Mouse (Mus musculus): ENCODE data around the gene Rcc1l.
A peak's percentile ranks its signal among the peaks of the same experiment; 100 is the strongest.

Rcc1l gene

DNA sequence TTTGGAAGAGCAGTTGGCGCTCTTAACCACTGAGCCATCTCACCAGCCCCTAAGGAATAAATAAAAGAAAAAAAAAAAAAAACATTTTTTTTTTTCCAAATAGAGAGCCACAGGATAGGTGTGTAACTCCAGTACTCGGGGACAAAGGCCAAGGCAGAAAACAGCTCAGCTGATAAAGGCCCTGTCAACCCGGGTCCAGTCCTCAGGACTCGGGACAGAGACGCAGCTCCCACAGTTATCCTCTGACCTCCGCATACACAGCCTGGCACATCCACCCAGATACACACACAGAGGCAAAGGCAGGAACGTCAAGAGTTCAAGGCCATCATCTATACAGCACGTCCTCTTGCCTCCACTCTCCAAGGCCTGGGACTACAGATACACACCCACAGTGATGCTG is 6.4 kb downstream of the Rcc1l start:
- no peak for DNase-seq (ENCODE audit: low spot score)

DNA sequence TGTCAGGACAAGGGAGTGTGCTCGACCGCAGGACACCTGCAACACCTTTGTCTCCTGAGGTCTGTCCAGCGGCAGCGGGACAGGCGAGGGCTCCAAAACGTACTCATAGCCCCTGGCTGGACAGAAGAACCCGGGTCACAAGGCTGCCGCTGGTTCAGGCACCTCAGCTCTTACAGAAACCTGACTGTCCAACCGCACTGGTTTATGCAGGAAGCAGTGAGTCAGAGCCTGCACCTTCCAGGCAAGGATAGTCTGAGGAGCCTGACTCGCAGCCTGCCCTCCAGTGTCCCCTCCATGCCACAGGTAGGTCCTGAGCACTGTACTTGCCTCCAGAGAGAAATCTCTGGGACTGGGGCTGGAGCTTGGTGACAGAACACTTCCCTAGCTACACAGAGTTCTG is 7.3 kb downstream of the Rcc1l start:
- DNase-seq (ENCODE audit: low spot score) = no peak

DNA sequence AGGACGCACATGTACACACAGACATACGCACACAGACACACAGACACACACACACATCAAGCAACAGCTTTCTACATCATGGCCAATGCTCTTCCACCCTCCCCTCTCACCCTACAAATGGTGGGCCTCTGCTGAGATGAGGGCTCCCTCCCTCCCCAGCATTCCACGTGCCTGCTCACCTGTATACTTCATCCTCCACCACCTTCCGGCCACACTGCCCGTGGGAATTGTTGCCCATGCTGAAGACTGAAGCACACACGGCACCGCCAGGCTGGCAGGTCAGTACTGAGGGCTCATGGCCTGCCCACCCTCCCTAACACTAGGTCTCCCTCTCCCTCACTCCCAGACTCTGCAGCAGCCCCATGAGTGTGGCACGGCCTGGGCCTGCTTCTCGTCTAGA is 8.5 kb downstream of the Rcc1l start:
- DNase-seq (ENCODE audit: low spot score) = no peak

DNA sequence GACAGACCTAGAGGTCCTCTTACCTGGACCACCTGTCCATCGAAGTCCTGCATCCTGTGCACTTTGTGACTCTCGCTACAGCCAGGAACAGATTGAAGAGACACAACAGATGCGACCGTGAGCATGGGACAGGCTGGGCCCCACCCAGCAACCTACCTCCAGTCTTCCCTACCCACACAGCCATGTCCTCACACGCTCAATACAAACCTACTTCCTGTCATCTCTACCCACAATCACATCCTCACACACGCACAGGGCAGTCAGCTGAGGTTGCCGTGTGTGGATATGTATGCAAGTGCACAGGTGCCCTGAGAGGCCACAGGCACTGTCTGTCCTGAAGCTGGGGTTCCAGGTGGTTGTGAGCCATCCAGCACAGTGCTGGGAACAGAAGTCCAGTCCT is 9.9 kb downstream of the Rcc1l start:
- DNase-seq (ENCODE audit: low spot score) = peak; percentile 66

DNA sequence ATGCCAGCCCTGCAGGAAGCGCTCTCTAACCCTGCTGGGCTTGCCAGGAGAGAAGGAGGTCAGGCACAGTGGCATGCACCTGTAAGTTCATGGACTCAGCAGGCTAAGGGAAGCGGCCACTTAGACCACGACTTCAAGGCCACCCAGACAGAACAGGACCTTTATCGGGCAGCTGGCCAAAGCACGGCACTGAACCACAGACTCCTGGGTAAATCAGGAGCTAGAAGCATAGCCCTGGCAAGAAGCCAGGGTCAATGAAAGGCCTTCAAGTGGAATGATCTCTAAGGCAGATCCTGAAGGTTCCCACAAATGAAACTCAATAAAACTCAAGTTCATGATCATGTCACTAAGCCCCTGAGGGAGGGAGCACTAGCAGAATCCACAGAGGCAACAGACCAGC is 11.9 kb downstream of the Rcc1l start:
- no peak for DNase-seq (ENCODE audit: low spot score)

DNA sequence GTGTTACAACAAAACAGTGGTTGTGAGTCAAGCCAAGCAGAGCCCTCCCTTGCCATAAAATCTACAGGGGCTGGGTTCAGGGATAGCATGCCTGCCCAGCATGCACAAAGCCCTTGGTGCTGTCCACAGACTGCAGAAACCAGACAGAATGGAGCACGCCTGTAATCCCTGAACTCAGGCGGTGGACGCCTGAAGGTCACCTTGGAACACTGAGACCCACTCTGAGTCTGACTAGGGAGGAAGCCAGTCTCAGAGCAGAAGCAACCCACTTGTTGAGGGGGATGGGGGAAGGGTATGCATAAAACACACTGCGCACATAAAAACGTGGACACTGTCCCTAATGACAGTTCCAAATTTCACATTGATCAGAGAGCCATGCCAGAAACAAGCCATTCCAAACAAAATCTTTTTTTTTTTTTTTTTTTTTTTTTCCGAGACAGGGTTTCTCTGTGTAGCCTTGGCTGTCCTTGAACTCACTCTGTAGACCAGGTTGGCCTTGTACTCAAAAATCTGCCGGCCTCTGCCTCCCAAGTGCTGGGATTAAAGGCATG is 20.6 kb downstream of the Rcc1l start:
- no peak for DNase-seq (ENCODE audit: low spot score)

DNA sequence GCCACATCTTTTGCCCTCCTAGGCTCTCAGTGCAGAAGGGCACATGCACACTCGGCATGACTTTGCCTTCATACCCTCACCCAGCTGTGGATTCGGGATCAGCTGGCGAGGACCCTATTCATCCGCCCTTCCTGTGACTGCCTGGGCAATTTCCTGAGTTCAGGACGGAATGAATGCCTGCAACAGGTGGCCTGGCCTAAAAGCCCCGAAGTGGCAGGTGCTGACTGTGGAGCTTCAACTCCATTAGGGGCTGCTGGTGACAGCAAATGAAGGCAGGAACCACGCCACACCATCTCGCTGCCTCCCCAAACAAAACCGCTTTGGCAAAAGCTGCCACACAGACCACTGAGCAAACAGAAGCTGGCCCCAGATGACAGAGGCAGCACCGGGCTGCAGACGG is 24.7 kb downstream of the Rcc1l start:
- DNase-seq (ENCODE audit: low spot score) = no peak

DNA sequence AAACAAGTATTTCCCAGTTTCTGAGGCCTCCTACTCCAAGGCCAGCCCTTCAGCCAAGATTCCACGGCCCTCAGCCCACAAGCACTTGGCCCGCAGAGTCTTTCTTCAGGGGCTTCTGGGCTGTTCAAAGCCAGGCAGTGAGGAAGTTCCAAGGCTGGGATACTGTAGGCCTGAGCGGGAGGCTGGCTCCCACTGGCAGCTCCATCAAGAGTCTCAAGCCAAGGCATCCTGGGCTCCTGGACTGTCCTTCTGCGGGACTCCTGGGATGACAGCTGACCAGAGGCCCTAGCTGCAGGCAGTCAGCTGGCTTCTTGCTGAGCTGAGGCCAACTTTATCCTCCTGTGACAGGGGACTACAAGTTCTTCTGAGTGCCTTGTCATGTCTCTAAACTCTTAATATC is 28.4 kb downstream of the Rcc1l start:
- no peak for DNase-seq (ENCODE audit: low spot score)

DNA sequence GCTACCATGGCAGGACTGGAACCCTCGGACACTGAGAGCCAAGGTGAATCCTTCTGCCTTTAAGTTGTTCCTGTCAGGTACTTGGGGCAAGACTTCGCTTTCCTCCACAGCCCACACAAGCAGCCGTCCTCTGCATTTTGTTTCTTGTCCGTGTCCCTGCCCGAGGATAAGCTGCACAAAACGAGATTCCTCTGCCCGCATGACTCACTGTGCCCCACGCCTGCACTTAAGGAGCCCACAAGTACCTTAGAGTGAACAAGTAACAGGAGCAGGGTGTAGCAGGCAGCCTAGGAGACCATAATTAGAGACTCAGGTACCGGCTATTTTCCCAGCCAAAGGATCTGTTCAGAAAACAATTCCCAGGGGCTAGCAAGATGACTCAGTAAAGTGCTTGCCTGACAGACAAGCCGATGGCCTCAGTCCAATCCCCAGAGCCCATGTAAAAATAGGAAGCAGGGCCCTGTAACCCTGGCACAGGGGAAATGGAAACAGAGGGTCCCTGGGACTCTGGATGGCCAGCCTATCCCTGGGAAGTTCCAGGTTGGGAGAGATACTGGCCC is 29.3 kb downstream of the Rcc1l start:
- no peak for DNase-seq (ENCODE audit: low spot score)

DNA sequence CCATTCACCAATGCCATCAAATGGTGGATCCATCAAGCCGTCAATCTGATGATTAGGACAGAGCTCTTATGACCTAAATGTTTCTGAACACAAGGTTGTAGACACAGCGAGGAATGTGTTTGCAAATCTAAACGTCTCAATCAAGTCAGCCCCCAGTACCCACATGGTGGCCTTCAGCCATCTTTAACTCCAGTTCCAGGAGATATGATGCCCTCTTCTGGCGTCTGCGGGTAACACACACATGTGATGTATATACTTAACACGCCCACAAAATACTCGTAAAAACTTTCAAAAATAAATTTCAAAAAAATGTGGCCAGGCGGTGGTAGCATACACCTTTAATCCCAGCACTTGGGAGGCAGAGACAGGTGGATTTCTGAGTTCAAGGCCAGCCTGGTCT is 31.6 kb downstream of the Rcc1l start:
- no peak for DNase-seq (ENCODE audit: low spot score)

DNA sequence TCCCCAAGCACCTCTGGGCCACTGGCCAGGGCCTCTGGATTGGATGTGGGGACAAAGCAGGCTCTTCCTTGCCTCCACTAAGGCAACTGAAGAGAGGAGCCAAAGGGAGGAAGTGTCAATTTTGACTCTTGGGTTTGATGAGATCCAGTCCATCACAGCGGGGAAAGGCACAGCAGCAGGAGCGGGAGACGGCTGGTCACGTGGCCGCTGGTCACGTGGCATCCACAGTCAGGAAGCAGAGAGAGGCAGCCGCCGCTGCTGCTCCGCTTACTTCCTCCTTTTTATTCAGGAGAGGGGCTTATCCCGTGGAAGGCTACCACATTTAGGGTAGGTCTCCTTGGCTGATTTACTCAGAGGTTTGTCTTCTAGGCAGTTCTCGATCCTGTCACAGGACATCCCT is 34.2 kb downstream of the Rcc1l start:
- DNase-seq (ENCODE audit: low spot score) = no peak

DNA sequence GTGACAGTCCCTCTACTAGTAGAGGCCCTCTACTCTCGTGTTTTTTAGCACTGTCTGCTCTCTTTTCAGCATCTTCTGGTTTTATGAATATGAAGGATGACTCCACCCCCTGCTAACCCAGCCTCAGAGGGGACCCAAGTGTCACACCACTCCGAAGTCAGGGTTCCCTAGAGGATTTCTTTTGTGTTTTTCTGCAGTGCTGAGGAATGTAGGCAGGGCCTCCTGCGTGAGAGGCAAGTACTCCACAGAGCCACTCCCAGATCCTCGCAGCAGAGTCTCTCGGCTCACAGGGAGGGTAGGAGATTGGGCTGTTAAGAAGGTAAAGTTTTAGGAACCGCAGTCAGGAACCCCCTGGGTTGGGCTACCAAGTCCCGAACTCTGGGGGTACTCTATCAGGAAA is 35.3 kb downstream of the Rcc1l start:
- no peak for DNase-seq (ENCODE audit: low spot score)

DNA sequence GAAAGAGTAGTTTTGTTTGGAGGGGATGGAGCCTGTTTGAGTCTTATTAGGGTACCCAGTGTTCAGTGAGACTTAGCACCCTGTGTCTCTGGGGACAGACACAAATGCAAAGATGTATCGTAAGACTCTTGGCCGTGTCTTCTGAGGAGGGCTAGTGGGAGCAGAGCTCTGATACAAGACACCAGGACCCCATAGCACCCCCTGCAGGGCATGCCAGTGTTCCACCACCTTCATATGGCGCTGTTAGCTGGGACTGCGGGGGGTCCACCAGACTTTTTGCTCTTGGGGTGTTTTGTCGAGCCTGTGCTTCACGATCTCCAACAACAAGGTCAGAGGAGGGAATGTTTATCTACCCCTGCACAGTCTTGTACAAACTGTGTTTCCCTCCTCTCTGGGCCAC is 37.1 kb downstream of the Rcc1l start:
- DNase-seq (ENCODE audit: low spot score) = no peak

DNA sequence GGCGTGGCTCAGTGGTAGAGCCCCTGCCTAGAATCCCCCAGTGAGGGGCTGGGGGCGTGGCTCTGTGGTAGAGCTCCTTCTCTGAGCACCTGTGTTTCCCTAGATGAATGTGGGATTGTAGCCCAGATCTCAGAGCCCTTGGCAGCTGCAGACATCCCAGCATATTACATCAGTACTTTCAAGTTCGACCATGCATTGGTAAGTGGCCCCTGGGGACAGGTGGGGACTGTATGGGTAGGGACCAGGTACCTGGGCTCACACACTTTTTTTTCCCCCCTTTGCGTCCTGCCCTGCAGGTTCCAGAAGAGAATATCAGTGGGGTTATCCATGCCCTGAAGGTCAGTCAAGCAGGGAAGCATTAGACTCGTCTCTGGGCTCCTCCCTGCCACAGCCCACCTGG is 38.6 kb downstream of the Rcc1l start:
- DNase-seq (ENCODE audit: low spot score) = no peak

DNA sequence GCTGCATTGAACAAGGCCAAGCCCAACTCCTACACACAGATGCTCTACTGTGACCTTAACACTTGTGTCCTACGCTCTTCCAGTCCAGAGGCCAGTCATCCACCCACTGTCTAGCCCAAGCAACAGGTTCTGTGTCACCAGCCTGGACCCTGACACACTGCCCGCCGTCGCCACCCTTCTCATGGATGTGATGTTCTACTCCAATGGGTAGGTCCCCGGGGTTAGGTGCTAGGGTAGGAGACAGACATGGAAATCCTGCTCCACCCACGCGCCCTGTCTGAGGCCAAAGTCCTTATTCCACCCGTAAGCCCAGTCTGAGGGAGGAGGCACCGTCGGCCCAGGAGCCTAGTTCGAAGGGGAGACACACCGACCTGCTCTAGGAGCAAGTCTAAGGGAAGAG is 40.6 kb downstream of the Rcc1l start:
- no peak for DNase-seq (ENCODE audit: low spot score)

DNA sequence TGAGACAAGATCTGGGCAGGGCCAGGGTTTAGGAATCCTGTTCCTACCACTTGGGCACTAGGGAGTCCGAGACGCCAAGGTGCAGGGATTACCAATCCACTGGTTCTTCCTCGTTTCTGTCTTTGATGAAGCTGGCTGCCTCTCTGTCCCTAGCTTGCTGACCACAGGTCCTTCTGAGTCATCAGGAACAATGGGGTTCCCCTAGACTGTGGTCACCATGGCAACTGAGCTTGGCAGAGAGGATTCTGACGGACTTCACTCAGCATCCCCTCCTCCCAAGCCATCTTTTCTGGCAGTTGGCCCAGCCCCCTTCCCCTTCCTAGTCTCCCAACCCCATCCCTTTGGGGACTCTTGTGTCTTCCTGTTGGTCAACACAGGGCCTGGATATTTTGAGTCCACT is 45.0 kb downstream of the Rcc1l start:
- DNase-seq (ENCODE audit: low spot score) = no peak

DNA sequence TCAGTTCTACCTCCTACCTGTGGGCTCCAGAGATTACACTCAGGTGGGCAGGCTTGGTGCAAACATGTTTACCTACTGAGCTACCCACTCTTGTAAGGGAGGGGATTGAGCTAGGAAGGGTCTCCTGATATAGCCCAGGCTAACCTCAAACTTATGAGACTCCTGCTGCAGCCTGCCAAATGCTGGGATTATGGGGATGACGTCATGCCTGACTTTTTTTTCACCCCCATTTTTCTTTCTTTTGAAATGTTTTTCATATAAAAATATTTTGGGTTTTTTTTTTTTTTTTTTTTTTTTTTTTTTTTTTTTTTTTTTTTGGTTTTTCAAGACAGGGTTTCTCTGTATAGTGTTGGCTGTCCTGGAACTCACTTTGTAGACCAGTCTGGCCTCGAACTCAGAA is 50.3 kb downstream of the Rcc1l start:
- no peak for DNase-seq (ENCODE audit: low spot score)

DNA sequence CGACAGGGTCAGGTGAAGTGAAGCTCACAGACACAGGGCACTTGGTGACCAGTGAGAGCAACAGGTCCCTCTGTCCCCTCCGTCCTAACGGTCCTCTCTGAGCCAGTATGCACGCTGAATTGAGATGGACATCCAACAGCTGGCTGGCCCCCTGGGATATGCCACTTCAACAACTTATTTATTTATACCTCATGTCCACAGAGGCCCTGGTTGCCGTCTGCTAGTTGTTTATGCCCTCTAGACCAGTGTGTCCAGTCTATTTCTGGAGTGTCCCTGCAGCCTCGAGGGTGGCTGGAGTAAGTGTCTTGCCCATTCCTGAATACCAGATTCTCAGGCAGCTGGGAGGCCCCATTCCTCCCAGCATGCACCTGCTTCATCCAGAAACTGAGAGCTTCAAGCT is 52.7 kb downstream of the Rcc1l start:
- DNase-seq (ENCODE audit: low spot score) = no peak

DNA sequence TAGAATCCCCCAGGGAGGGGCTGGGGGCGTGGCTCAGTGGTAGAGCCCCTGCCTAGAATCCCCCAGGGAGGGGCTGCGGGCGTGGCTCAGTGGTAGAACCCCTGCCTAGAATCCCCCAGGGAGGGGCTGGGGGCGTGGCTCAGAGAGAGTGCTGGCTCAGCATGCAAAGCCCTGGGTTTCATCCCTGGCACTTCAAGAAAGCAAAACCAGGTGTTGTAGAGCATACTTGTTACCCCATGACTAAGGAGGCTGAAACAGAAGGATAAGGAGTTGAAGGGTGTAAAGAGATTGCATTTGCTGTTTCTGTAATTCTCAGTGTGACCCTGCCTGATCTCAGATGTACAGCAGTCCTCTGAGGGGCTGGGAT is 54.7 kb downstream of the Rcc1l start:
- DNase-seq (ENCODE audit: low spot score) = no peak

DNA sequence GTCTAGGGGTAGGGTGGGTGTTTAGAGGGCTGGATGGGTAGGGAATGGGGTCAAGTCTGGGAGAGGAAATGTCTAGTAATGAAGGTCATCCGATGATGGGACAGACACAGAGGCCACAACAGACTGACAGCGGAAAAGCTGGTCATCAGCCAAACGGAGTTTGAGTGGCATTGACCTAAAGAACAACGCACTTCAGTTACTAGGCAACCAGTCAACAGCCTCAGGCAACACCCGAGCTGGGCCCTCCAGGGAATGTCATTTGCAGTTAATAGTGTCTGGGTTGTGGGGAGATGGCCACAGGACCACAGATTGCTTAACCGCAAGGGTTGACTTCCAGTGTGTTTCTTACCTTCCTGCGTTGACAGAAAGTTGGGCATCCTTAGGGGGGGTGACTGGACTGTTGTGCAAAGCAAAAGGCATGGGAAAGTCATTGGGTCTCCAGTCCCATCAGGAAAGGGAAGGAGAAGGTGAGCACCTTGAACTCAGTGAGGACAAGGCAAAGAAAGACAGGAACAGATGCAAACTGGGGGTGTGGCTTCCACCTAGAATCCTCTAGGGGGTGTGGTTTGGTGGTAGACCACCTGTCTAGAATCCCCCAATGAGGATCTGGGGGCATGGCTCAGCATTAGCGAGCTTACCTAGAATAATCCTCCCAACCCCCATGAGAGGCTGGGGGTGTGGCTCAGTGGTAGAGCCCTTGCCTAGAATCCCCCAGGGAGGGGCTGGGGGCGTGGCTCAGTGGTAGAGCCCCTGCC is 55.3 kb downstream of the Rcc1l start:
- DNase-seq (ENCODE audit: low spot score) = no peak

DNA sequence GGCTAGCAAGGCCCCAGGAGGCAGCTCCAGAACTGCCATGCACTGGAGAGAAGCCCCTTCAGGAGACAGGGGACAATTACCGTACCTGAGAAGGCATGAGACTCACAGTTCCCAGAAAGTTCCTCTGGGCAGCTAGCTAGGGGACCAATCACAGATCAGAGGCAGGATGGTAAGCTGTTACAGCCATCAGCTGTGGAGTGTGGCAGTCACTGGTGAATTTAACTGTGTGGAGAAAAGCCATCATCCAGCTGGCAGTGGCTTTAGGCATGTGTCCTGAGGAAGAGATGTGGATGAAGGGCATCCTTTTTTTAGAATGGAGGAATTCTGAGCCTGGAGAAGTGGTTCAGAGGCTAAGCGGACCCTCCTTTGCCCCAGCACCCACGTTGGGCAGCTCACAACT is 56.4 kb downstream of the Rcc1l start:
- no peak for DNase-seq (ENCODE audit: low spot score)

DNA sequence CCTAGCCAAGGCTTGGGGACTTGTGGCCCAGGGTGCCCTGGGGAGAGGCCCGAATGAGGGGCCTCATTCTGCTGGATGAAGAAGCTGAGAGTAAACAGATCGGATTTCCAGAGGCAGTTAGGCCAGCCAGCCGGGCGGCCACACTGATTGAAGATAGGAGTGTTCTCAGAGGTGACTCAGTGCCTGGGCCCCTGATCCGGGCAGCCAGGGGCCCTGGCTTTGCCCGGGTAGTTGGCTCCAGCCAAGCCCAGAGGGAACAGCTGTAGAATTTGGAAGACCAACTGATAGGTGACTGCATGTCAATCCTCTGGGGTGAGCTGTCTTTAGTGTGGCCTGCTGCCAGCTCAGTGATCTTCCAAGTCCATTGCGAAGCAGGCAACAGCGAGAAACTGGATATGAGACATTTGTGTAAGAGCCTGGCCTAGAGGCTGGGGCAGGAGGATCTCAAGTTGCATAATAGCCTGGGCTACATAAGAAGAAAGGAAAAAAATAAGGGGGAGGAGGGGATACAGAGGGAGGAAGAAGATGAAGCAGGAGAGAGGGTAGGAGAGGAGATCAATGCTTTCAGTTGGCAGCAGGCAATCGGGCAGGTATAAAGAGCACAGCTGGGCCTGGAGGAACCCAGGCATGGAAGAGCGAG is 57.0 kb downstream of the Rcc1l start:
- no peak for DNase-seq (ENCODE audit: low spot score)

DNA sequence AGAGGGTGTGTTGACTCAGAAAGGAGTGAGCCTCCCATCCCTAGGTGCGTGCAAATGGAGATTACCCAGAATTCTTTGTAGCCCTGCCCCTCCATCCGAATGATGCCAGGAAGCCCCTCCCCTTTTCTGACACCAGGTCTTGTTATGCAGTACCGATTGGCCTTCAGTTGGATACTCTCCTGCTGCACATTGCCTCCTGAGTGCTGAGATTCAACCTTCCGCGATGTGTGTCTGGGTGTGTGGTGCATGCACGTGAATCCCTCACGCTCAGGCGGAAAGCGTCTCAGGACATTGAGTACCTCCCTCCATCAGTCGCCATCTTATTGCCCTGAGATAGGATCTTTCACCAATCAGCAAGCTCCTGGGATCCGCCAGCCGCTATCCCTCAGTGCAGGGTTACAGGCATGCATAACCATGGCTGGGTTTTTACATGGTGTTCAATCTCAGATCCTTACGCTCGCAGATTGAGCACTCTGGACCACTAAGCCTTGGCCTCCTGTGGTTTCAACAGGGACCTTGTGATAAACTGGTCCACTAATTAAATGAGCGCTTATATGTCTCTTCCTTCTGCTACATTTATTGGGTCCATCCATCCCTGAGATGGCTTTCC is 57.7 kb downstream of the Rcc1l start:
- no peak for DNase-seq (ENCODE audit: low spot score)

All from T-cell, adult 2 months (primary cell).